Mouse (Mus musculus): Measurements from ENCODE around the gene Eif3l.

DNA sequence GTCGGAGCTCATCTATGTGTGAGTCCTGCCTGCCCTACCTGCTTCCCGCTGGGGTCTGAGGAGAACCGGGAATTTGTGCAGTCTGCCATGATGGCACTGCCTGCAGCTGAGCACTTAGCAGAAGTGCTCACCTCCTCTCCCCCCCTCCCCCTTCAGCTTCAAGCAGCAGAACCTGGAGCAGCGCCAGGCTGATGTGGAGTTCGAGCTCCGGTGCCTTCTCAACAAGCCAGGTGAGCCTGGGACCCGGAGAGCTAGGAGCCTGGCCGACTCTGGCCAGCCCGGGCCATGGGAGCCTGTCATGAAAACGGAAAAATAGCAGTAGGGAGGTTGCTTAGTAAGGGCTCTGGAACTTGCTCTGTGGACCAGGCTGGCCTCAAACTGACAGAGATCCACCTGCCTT, 55.8 kb downstream of the Eif3l start:
- TF ChIP-seq TAL1 (conservative IDR thresholded peaks at IDR 0.05; ENCODE audit: low read depth, low read length) (no peak), GATA1 (IDR thresholded peaks at IDR 0.05; ENCODE audit: borderline replicate concordance, low read length) (no peak), CTCF (IDR thresholded peaks at IDR 0.05; ENCODE audit: low read depth, low read length) (no peak)
